8 mouse cellular contexts compared by ENCODE assay signal in genomic region chr1:154117688-154118373, GRCm38 (mm10).
DNase-seq lines count a peak whose midpoint lies in the region; ATAC-seq and TF ChIP-seq lines count a peak whose summit lies in the region.

No protein-coding gene starts in this region.

- intact Hi-C loops in gastrocnemius, adult 2 months (cut with DNase I): loop anchor here (1.0 to 2.0 kb wide), 5 partner anchors 41 to 223 kb away; partner anchors contain the start of gene Glul

- 0 out of 2 replicates have a peak, but pooled peaks cover 3% of the 10 kb centered on the region for H3K27me3 ChIP-seq in hindbrain, embryonic 14.5 days (ENCODE audit: control insufficient read depth, insufficient read depth, low read length)

- peak overlapping the region; percentile 84 for H3K27ac ChIP-seq in gastrocnemius, adult 2 months
- H3K27ac ChIP-seq in hindbrain, embryonic 14.5 days: no peak overlapping the region

- peak; percentile 51 for DNase-seq in Muller cell, postnatal 12 days (ENCODE audit: inconsistent ontology term)
- peak; percentile 31 for DNase-seq in cerebellum, adult 9-10 months
- peak; percentile 74 for DNase-seq in gastrocnemius, adult 2 months
- no peak for DNase-seq in hindbrain, embryonic 14.5 days (ENCODE audit: low spot score)
- DNase-seq in left cerebral cortex, adult 18-20 months (ENCODE audit: low spot score in 2 of 2): peak; percentile 21 to 52
- DNase-seq in lung, postnatal 4 days: peak; percentile 69 to 70
- DNase-seq in right cerebral cortex, postnatal 10 days (ENCODE audit: low spot score in 2 of 2): peak; percentile 66 to 74
- DNase-seq in urinary bladder, postnatal 25 days (ENCODE audit: low spot score): peak; percentile 54

- TF ChIP-seq CTCF in gastrocnemius, adult 2 months (IDR thresholded peaks at IDR 0.05): peak; percentile 48

- H3K36me3 ChIP-seq in hindbrain, embryonic 14.5 days (replicated peaks; ENCODE audit: control insufficient read depth, insufficient read depth): no peaks in the 10 kb centered on the region

- H3K4me1 ChIP-seq in hindbrain, embryonic 14.5 days (replicated peaks; ENCODE audit: control insufficient read depth, insufficient read depth, low read length): 0 out of 2 replicates have a peak, but pooled peaks cover 4% of the 10 kb centered on the region

- 0 out of 2 replicates have a peak, but pooled peaks have one; percentile 34 for ATAC-seq in hindbrain, embryonic 14.5 days (ENCODE audit: low FRiP score)

- H3K4me2 ChIP-seq in hindbrain, embryonic 14.5 days (replicated peaks): peak overlapping the region; percentile 30

- WGBS in hindbrain, embryonic 14.5 days: 44% methylated on average over 20 of the region's 20 CpGs

- no peaks in the 10 kb centered on the region for H3K9me3 ChIP-seq in hindbrain, embryonic 14.5 days (ENCODE audit: control insufficient read depth, low read length)

- 0 out of 2 replicates have a peak overlapping the region, but pooled peaks have one; percentile 4 for H3K9ac ChIP-seq in hindbrain, embryonic 14.5 days

- H3K4me3 ChIP-seq in gastrocnemius, adult 2 months: peak overlapping the region; percentile 55
- H3K4me3 ChIP-seq in hindbrain, embryonic 14.5 days (replicated peaks; ENCODE audit: low read length): no peak overlapping the region
